Mouse (Mus musculus) adrenal gland, postnatal 10 days (tissue): ENCODE measurements at regions not wholly inside any gene's neighbourhood (a gene's known extent, or its start where the extent isn't known, plus 50 kb on each side); places are given as distances from the start of the nearest gene placed in this dataset.

Experiments used
- DNase-seq: peaks from one replicate; pipeline ENCODE4 v3.0.0; 2021; ENCODE audit warnings: mixed read lengths

DNA sequence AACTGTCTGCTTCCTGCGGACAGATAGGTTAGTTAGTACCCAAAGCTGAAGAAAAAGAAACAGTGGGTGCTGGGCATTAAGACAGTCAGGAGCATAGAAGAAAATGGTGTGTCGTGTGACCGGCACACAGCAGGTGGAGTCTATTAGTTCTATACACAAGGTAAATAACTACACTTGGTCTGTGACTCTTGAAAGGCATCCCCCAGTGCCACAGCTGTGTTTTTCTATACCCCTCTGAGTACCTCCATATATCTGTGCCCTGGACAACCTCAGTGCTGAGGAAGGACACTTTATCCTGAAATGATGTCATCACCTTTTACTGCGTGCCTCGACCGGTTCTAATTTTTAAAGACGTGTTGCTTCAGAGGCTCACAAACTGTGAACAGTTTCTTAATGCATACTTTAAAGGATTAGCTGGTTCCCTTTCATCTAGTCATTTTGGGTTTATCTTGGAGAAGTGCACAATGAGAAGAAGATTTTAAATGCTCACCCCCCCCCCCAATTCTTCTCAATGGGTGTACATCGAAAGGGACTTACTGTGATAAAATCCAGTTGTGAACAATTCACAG is 666.1 kb downstream of the Pkhd1 start:
- DNase-seq, result no peak

DNA sequence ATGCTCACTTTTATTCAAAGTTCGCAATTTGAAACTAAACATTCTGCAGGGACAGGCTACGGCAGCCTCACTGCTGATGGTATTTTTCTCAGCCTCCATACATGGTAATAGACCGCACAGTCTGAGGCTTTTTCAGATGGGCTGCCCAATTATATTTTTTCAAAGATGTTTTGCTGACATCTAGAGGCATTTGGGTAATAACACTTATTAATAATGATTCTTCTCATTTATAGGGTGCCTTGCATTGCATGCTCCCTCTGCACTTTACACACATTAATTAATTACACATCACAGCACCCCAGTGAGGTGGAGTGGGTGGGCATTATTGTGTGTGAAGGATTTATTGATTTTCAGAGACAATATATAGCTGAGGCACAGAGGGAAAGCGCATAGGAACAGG is 644.5 kb downstream of the Pkhd1 start:
- no peak for DNase-seq

DNA sequence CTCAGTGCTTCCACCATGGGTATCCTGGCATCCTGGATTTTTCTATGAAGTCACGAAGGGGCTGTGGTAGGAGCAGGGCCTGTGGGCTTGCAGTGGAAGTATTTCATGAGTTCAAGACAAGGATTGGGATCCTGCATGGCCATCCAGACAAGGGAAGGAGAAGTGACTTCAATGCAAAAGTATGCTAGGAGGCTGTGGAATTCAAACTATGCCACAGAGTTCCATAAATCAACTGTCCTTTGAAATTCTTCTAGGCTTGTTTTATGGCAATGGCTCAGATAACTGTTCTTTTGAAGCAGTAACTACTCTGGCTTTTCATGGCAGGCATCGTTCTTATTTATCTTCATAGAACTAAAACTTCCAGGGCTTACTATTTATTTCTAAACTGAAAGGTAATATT is 643.9 kb downstream of the Pkhd1 start:
- no peak for DNase-seq

DNA sequence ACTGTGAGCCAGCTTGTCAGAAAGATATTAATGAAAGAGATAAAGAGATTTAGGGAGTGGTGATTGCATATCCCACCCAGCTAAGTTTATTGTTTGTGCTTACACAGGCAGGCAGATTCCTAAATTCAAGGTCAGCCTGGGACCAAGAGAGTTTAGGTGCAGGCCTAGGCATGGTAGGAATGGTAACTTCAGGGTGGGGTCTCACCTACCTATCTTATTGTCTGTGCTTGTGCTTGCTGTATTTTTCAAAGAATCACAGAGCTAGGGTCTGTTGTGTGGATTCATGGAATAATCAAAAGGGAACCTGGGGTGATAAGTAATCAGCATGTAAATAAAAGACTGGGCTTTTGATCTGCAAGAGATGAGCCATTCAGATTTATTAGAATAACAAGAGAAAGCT is 642.4 kb downstream of the Pkhd1 start:
- DNase-seq, result no peak

DNA sequence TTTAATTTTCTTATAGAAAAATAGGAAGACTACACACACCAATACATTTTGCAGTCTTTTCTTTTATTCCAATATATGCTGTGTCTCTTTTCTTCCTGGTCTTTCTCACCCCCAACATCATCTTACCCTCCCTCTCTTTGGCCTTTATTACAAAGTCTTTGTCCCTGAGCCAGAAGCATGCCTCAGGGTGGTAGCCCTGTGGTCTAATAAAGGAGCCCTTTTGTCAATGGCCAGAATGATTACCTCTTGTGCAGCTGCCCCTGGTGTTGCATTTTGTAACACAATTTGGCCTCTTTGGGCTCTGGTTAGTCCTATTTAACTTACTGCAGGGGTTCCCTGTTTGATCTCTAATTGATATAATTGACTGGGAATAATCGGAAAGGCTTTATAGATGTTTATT is 636.7 kb downstream of the Pkhd1 start:
- DNase-seq, result no peak

DNA sequence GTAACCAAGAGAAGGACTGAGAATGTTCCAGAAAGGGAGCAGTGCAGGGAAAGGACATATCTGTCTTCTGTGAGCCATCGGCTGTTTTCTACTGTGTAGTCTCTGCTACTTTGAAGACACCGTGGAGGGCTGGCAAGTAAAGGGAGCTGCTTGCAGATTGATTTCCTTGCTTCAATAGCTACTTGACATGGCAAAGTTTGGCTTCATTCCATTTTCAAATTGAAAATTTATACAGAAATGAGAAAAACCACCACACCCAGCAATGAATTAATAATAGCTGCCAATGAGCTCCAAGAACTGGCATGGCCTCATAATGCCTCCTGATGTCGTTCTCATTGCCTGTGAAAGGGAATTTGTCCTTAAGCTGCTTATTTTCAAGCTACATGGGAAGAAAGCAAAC is 635.1 kb downstream of the Pkhd1 start:
- DNase-seq, result no peak

DNA sequence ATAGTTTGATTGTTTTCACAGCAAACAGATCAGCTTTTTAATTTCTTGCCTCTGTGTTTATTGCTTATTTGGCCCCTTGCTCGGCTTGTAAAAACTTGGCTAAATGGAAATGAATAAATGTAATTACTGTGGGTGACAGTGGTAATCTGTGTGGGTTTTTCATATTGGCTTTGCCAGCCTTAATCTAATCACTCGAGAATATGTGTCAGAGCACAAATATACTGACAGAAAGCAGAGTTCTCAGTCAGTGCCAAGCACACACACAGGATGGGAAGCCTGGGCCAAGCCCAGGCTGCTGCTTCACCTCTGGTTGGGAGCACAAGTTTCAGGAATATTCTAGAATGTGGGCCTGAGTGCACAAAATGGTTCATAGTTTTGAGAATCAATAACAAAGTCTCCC is 634.4 kb downstream of the Pkhd1 start:
- DNase-seq, result peak; percentile 2

DNA sequence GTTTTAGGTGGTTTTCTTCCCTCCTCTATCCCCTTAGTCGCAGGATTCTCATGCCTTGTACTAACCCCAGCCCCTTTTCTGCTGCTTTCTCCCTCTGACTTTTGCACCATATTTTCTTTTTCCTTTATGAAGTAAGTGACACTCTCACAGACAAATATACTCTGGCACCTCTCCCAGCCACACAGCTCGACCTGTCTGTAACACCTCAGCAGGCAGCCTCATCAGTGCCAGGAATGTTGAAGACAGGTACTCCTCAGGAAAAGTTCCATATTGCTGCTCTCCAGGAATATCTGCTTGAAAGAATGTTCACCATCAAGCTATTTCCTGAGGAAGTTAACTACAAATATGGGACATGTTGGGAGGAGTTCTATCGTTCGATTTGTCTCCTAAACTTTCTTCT is 627.9 kb downstream of the Pkhd1 start:
- no peak for DNase-seq
